Mouse (Mus musculus) c-Kit-positive CD71-positive TER-119-negative erythroid progenitor cells, embryonic 14.5 days (primary cell): ENCODE data around the gene Lyzl4.

ENCODE experiments used
- DNase-seq: peaks from one replicate; pipeline ENCODE4 v3.0.0-alpha.2; 2013; ENCODE audit warnings: low read depth

Lyzl4 gene

GRCm38 (mm10) chr9:121642001-121642400 lies at the start of gene Lyzl4:
Lyzl4 (minus strand) TSS chr9:121642096.
- DNase-seq: no peak

GRCm38 (mm10) chr9:121690734-121691133 lies 48.8 kb upstream of the Lyzl4 start:
- no peak for DNase-seq

- DNase-seq: no peak
Measured at GRCm38 (mm10) chr9:121690200-121690651, 48.3 kb upstream of the Lyzl4 start.

- no peak for DNase-seq
Measured at GRCm38 (mm10) chr9:121684702-121685101, 42.8 kb upstream of the Lyzl4 start.

GRCm38 (mm10) chr9:121682037-121682680 lies 40.3 kb upstream of the Lyzl4 start:
- no peak for DNase-seq

- no peak for DNase-seq
Measured at GRCm38 (mm10) chr9:121681191-121681590, 39.3 kb upstream of the Lyzl4 start.

- DNase-seq: no peak
Measured at GRCm38 (mm10) chr9:121679549-121679948, 37.7 kb upstream of the Lyzl4 start.

- no peak for DNase-seq
Measured at GRCm38 (mm10) chr9:121677476-121677875, 35.6 kb upstream of the Lyzl4 start.

GRCm38 (mm10) chr9:121677069-121677468 lies 35.2 kb upstream of the Lyzl4 start:
- no peak for DNase-seq

- DNase-seq: no peak
Measured at GRCm38 (mm10) chr9:121675556-121675955, 33.7 kb upstream of the Lyzl4 start.

- DNase-seq: no peak
Measured at GRCm38 (mm10) chr9:121675011-121675410, 33.1 kb upstream of the Lyzl4 start.

- no peak for DNase-seq
Measured at GRCm38 (mm10) chr9:121673716-121674115, 31.8 kb upstream of the Lyzl4 start.

- no peak for DNase-seq
Measured at GRCm38 (mm10) chr9:121672311-121672710, 30.4 kb upstream of the Lyzl4 start.

GRCm38 (mm10) chr9:121671300-121671699 lies 29.4 kb upstream of the Lyzl4 start:
- DNase-seq: peak; percentile 37

- no peak for DNase-seq
Measured at GRCm38 (mm10) chr9:121669348-121669791, 27.5 kb upstream of the Lyzl4 start.

- no peak for DNase-seq
Measured at GRCm38 (mm10) chr9:121667822-121668221, 25.9 kb upstream of the Lyzl4 start.

GRCm38 (mm10) chr9:121666957-121667630 lies 25.2 kb upstream of the Lyzl4 start:
- DNase-seq: no peak

GRCm38 (mm10) chr9:121664104-121664503 lies 22.2 kb upstream of the Lyzl4 start:
- DNase-seq: no peak

GRCm38 (mm10) chr9:121663467-121663866 lies 21.6 kb upstream of the Lyzl4 start:
- no peak for DNase-seq

- DNase-seq: no peak
Measured at GRCm38 (mm10) chr9:121659791-121660190, 17.9 kb upstream of the Lyzl4 start.

GRCm38 (mm10) chr9:121658248-121658647 lies 16.4 kb upstream of the Lyzl4 start:
- DNase-seq: no peak

- no peak for DNase-seq
Measured at GRCm38 (mm10) chr9:121657143-121657542, 15.2 kb upstream of the Lyzl4 start.

GRCm38 (mm10) chr9:121656322-121656721 lies 14.4 kb upstream of the Lyzl4 start:
- no peak for DNase-seq

- DNase-seq: no peak
Measured at GRCm38 (mm10) chr9:121653668-121654067, 11.8 kb upstream of the Lyzl4 start.
